Mouse (Mus musculus): ENCODE measurements around the gene Neurl1b. TPM values are rescaled to one million over a fixed set of nuclear protein-coding genes. Genes with fewer than 3 reads are reported as not detected.
A peak's percentile ranks its signal among the peaks of the same experiment; 100 is the strongest.

Neurl1b gene
- polyA plus RNA-seq, 1 experiment from 2014 or later, result 1.8 TPM

DNA sequence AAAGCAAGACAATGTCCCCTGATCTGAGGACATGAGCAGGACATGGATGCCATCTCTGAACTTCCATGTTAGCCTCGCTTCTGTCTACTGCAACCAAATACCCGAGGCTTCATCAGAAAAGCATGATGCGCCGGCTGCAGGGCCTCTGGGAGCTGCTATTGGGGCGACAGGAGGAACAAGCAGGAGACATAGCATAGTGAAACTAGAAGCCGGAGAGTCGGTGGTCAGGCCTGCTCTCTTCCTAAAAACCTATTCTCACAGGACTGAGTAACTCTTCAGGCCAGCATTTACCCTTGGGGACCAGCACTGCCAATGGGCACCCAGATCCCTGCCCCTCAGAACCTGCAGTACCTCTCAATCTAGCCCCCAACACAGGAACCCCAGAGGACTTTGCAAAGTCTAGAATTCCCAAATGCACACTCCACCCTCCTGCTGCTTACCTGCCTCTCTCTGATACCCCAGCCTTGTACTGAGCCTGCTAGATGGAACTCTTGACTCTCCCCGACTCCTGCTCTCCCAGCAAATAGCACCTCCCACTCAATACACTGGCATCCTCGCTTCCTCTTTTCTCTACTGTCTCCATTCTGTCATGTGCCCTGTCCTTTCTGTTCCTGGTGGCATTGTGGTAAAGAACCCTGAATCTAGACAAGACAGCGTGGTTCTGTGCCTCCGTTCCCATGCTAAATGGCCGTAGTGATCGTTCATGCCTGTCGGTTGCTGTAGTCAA is 22.6 kb downstream of the Neurl1b start:
- no peak overlapping the region for H3K4me2 ChIP-seq (replicated peaks)
- H3K27me3 ChIP-seq (replicated peaks), result peaks cover 17% of the 10 kb centered on the region
- WGBS, result 91% methylated on average over 14 of the region's 14 CpGs
- H3K9ac ChIP-seq, result no peak overlapping the region
- ATAC-seq, result no peak
- peaks cover 6% of the 10 kb centered on the region; the same call in 1 of the 2 replicates for H3K36me3 ChIP-seq
- H3K9me3 ChIP-seq, result no peaks in the 10 kb centered on the region
- H3K4me1 ChIP-seq (replicated peaks), result peaks cover 16% of the 10 kb centered on the region; the same call in 1 of the 2 replicates
- H3K27ac ChIP-seq, result no peak overlapping the region
- H3K4me3 ChIP-seq (replicated peaks), result no peak overlapping the region

DNA sequence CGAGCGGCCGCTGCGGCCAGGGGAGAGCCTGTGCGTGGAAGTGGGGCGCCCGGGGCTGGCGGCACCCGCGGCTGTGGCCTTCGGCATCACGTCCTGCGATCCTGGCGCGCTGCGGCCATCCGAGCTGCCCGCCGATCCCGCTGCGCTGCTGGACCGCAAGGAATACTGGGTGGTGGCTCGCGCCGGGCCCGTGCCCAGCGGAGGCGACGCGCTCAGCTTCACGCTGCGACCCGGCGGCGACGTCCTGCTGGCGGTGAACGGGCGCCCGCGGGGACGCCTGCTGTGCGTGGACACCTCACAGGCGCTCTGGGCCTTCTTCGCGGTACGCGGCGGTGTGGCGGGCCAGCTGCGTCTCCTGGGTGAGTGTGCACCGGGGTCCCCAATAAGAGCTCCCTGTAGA is 24.4 kb downstream of the Neurl1b start:
- peak overlapping the region; percentile 65 for H3K4me2 ChIP-seq (replicated peaks)
- ATAC-seq, result 0 out of 2 replicates have a peak, but pooled peaks have one; percentile 17
- peaks cover 7% of the 10 kb centered on the region; the same call in 1 of the 2 replicates for H3K4me1 ChIP-seq (replicated peaks)
- H3K27me3 ChIP-seq (replicated peaks), result peaks cover 17% of the 10 kb centered on the region
- peak overlapping the region; percentile 30; the same call in 1 of the 2 replicates for H3K9ac ChIP-seq
- H3K4me3 ChIP-seq (replicated peaks), result peak overlapping the region; percentile 37
- H3K9me3 ChIP-seq, result no peaks in the 10 kb centered on the region
- 20% methylated on average over 52 of the region's 52 CpGs for WGBS
- H3K27ac ChIP-seq, result no peak overlapping the region
- peaks cover 5% of the 10 kb centered on the region; the same call in 1 of the 2 replicates for H3K36me3 ChIP-seq

DNA sequence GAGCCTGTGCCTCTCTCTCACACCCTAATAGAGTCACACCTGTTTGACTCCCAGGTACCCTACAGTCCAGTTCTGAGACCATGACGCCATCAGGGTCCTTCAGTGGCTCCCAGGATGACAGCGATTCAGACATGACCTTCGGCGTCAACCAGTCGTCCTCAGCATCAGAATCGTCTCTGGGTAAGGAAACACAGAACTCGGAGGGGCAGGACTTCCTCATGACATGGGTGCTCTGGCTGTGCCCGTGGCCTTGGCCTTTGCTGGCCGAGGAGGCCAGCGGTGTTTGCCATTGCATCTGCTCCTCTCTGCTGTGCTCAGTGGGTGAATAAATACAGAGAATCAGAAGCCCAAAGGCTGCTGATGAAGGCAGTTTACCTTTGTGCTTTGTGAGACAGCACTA is 26.4 kb downstream of the Neurl1b start:
- Histone ChIP-seq H3K36me3 (peaks cover 5% of the 10 kb centered on the region; the same call in 1 of the 2 replicates), H3K27me3 (replicated peaks) (peaks cover 17% of the 10 kb centered on the region), H3K27ac (no peak overlapping the region)

DNA sequence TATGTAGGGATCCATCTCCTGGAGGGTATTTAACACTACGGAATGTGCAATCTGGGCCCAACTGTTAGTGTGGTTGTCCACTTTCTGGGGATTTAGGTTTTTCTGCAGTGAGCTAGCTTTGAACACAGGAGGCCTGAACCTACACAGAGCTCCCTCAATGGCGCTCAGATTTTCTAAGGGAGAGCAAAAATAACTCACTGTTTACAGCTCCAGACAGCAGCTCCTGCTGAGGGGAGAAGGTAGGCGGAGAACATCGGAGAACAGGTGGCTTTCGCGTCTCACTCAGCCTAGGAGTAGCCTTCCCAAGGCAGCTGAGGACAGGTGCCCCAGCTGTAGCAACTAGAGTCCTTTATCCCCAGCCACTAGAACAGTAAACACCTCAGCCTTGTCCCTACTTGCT is 27.6 kb downstream of the Neurl1b start:
- Histone ChIP-seq H3K27ac (no peak overlapping the region), H3K36me3 (peaks cover 5% of the 10 kb centered on the region; the same call in 1 of the 2 replicates), H3K4me1 (replicated peaks) (peaks cover 7% of the 10 kb centered on the region; the same call in 1 of the 2 replicates), H3K9me3 (no peaks in the 10 kb centered on the region), H3K27me3 (replicated peaks) (peaks cover 17% of the 10 kb centered on the region), H3K9ac (no peak overlapping the region), H3K4me3 (replicated peaks) (no peak overlapping the region), H3K4me2 (replicated peaks) (no peak overlapping the region)
- 84% methylated on average over 6 of the region's 6 CpGs for WGBS
- no peak for ATAC-seq

More for the DNA sequence above, 26.4 kb downstream of the Neurl1b start:
- H3K4me1 ChIP-seq (replicated peaks), result peaks cover 7% of the 10 kb centered on the region; the same call in 1 of the 2 replicates
- no peak overlapping the region for H3K4me2 ChIP-seq (replicated peaks)
- 92% methylated on average over 10 of the region's 10 CpGs for WGBS
- H3K4me3 ChIP-seq (replicated peaks), result no peak overlapping the region
- no peak overlapping the region for H3K9ac ChIP-seq
- ATAC-seq, result no peak
- no peaks in the 10 kb centered on the region for H3K9me3 ChIP-seq

DNA sequence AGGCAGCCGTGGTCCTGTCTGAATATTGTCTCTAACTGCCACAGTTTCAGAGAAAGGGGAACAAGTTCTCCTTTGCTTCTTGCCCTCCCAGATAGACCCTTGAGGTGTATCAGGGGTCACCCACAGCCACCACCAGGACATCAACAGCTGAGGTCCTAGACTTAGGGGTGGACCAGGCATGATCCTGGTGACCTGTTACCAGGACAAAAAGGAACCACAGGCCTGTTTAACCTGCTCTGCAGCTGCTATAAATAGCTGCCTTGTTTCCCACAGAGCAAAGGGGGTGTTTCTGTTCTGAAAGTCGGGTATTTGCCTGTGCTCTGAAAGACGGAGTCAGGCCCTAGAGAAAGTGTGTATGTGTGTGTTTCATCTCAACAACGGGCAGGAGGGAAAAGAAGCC is 29.2 kb downstream of the Neurl1b start:
- Histone ChIP-seq H3K27me3 (replicated peaks) (peaks cover 5% of the 10 kb centered on the region), H3K9ac (no peak overlapping the region), H3K4me1 (replicated peaks) (peaks cover 3% of the 10 kb centered on the region; the same call in 1 of the 2 replicates), H3K27ac (no peak overlapping the region), H3K9me3 (no peaks in the 10 kb centered on the region), H3K36me3 (peaks cover 5% of the 10 kb centered on the region; the same call in 1 of the 2 replicates), H3K4me2 (replicated peaks) (no peak overlapping the region), H3K4me3 (replicated peaks) (no peak overlapping the region)
- WGBS, result 65% methylated on average over 4 of the region's 4 CpGs
- ATAC-seq, result no peak

DNA sequence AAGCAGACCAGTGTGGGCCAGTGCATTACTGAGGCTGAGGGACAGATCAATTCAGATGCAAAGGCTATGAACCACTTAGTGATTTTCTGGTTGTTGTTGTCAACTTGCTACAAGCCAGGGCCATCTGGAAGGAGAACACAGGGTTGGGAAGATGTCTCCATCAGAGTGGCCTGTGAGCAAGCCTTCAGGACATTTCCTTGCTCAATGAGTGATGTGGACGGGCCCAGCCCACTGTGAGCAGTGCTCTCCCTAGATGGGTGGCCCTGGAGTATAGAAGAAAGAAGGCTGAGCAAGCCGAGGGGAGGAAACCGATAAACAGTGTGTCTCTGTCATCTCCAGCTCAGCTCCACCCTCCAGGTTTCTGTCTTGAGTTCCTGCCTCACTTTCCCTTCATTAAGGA is 34.8 kb downstream of the Neurl1b start:
- no peak overlapping the region for H3K27ac ChIP-seq
- peaks cover 12% of the 10 kb centered on the region for H3K4me1 ChIP-seq (replicated peaks)
- H3K27me3 ChIP-seq (replicated peaks), result no peaks in the 10 kb centered on the region
- H3K4me2 ChIP-seq (replicated peaks), result no peak overlapping the region
- 57% methylated on average over 3 of the region's 3 CpGs for WGBS
- H3K9ac ChIP-seq, result no peak overlapping the region
- ATAC-seq, result no peak
- H3K4me3 ChIP-seq (replicated peaks), result no peak overlapping the region
- H3K9me3 ChIP-seq, result no peaks in the 10 kb centered on the region
- no peaks in the 10 kb centered on the region for H3K36me3 ChIP-seq

DNA sequence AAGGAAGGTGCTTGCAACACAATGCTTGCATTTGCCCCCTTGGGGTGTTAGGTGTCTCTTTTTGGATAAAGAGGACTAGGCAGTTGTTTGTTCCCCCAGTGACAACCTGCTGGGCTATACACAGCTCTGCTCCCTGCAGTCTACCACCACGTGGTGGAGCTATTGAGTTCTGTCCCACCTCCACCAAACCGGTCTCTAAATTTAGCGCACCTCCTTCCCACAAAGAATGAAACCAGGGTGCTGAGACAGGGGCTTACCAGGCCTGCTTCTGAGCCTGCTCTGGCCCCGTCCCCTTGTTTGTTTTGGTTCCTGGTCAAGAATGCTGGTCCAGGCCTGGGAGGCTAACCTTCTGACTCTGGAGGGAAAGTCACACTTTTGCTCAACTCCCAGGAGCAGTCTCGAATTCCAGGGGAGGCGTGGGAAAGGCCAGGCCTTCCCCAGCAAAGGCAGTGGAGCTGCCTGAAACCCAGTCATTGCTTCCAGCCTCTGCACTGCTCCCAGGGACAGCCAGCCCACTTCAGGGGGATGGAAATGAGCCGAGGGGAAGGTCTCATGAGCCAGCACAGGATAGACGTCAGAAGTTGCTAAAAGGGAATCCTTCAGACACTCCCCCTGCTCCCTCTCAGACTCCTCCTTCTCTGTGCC is 37.1 kb downstream of the Neurl1b start:
- Histone ChIP-seq H3K9ac (0 out of 2 replicates have a peak overlapping the region, but pooled peaks have one; percentile 6), H3K27me3 (replicated peaks) (no peaks in the 10 kb centered on the region), H3K4me2 (replicated peaks) (no peak overlapping the region), H3K36me3 (no peaks in the 10 kb centered on the region), H3K9me3 (no peaks in the 10 kb centered on the region), H3K4me1 (replicated peaks) (peaks cover 12% of the 10 kb centered on the region), H3K27ac (no peak overlapping the region), H3K4me3 (replicated peaks) (no peak overlapping the region)
- WGBS, result 36% methylated on average over 8 of the region's 8 CpGs
- ATAC-seq, result peak; percentile 54

DNA sequence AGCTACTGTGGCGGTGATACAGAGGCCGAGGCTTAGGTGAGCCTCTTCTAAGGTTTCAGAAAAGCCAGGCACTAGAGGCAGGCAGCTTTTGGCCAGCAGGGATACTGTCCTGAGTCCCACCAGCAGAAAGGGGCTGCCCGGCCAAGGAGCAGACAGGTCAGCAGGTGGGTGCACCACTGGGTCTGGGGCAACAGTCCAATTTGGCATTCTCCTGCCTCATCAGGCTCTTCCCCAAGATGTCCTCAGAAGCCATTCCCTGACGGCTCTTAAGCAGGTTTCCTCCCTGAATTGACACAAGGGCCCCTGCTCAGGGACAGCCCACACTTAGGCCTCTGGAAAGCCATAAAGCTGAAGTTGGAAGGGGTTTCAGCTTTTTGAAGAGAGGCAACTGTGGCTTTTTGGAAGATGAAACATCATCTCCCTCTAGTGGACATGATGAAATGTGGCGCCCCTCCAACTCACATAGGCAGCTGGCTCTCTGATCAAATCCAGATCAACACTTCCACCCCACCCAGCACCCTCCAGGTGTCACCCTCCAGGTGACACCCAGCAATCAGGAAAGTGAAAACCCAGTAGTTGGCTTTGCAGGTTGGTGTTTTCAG is 37.8 kb downstream of the Neurl1b start:
- 56% methylated on average over 5 of the region's 5 CpGs for WGBS
- ATAC-seq, result peak; percentile 16; the same call in 1 of the 2 replicates
- Histone ChIP-seq H3K36me3 (no peaks in the 10 kb centered on the region), H3K9ac (no peak overlapping the region), H3K4me2 (replicated peaks) (no peak overlapping the region), H3K4me1 (replicated peaks) (peaks cover 12% of the 10 kb centered on the region), H3K4me3 (replicated peaks) (no peak overlapping the region), H3K9me3 (no peaks in the 10 kb centered on the region), H3K27me3 (replicated peaks) (no peaks in the 10 kb centered on the region), H3K27ac (no peak overlapping the region)

DNA sequence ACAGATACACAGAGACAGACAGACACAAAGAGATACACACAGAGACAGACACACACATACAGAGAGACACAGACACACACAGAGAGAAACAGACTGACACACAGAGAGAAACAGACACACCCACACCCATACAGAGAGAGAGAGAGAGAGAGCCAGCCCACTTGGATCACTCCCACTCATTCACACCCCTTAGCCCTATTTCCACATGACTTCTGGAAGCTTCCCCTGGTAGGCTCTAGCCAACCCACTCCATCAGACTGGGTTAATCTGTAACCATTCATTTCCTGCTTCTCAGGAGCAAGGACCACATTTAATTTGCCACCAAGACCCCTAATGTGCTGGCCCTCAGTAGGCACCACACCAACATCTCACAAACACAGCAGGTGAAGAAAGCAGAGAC is 42.9 kb downstream of the Neurl1b start:
- H3K4me1 ChIP-seq (replicated peaks), result peaks cover under 1% of the 10 kb centered on the region
- no peaks in the 10 kb centered on the region for H3K36me3 ChIP-seq
- H3K27me3 ChIP-seq (replicated peaks), result no peaks in the 10 kb centered on the region
- no peak overlapping the region for H3K4me3 ChIP-seq (replicated peaks)
- 0 out of 2 replicates have a peak, but pooled peaks have one; percentile 39 for ATAC-seq
- no peak overlapping the region for H3K9ac ChIP-seq
- no peak overlapping the region for H3K4me2 ChIP-seq (replicated peaks)
- H3K27ac ChIP-seq, result no peak overlapping the region
- H3K9me3 ChIP-seq, result no peaks in the 10 kb centered on the region

DNA sequence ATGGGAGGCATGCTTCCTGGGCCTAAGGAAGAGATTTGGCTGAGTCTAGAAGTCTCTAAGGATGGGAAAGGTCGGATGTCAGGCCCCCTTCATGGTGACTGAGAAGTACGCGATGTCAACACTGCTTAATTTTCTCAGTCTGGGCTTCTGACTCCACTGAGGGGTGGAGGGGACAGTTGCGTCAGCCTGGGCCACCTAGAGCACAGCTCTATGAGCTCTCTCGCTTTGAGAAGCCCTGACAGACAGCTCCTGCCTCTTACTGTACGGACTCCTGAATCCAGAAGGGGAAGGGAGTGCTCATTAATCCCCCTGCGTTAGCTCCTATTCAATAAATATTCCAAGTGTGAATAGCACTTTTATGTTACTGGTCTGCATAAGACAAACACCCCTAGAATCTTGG is 43.4 kb downstream of the Neurl1b start:
- no peak overlapping the region for H3K27ac ChIP-seq
- ATAC-seq, result no peak
- no peak overlapping the region for H3K9ac ChIP-seq
- no peaks in the 10 kb centered on the region for H3K9me3 ChIP-seq
- no peaks in the 10 kb centered on the region for H3K27me3 ChIP-seq (replicated peaks)
- H3K4me1 ChIP-seq (replicated peaks), result no peaks in the 10 kb centered on the region
- no peak overlapping the region for H3K4me3 ChIP-seq (replicated peaks)
- H3K36me3 ChIP-seq, result no peaks in the 10 kb centered on the region
- H3K4me2 ChIP-seq (replicated peaks), result no peak overlapping the region
- 62% methylated on average over 7 of the region's 7 CpGs for WGBS

DNA sequence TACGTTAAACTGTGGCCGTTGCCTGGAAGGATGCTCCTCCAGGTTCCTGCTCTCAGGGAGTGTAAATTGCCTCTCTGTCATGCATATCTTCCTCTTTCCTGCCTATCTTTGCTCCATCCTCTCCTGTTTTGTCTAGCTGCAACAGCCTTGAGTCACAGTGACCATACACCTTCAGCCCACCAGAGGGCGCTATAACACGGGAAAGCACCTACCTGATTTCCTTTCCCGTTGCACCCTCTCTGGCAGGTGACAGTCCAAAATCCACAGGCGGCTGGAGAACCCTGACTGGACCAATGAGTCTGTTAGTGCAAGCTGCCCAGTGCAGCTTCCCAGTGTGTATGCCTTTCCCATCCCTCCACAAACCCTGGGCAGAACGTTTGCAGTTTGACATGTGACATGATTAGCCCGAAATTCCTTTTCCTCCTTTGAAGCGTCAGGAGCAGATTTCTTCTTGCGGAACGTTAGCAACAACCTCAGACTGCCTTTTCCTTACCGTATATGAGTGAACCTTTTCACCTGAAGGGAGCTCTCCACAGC is 48.1 kb downstream of the Neurl1b start:
- no peaks in the 10 kb centered on the region for H3K36me3 ChIP-seq
- no peaks in the 10 kb centered on the region; the same call in 1 of the 2 replicates for H3K27me3 ChIP-seq (replicated peaks)
- no peaks in the 10 kb centered on the region for H3K9me3 ChIP-seq
- H3K4me3 ChIP-seq (replicated peaks), result no peak overlapping the region
- H3K9ac ChIP-seq, result no peak overlapping the region
- 25% methylated on average over 12 of the region's 12 CpGs for WGBS
- ATAC-seq, result no peak
- H3K4me2 ChIP-seq (replicated peaks), result no peak overlapping the region
- no peak overlapping the region for H3K27ac ChIP-seq
- 0 out of 2 replicates have a peak, but pooled peaks cover 3% of the 10 kb centered on the region for H3K4me1 ChIP-seq (replicated peaks)

DNA sequence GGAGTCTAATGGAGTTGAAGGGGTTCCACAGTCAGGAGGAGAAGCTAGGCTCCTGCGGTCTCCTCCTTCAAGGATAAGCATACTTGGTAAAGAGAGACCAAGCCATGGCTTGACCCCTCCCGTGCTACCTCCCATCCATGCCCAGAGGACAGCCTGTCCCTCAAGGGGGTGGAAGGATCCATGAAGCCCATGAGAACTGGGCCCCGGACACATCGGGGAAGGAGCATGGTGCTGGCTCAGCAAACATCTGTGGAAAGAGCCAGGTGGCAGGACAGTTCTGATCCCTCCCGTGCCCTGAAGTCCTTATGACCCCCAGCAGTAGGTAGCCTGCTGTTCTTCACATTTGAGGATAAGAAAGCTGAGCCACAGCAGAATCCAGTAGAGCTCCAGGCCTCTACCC is 48.8 kb downstream of the Neurl1b start:
- Histone ChIP-seq H3K27me3 (replicated peaks) (no peaks in the 10 kb centered on the region; the same call in 1 of the 2 replicates), H3K36me3 (no peaks in the 10 kb centered on the region), H3K4me3 (replicated peaks) (no peak overlapping the region), H3K27ac (no peak overlapping the region), H3K4me2 (replicated peaks) (no peak overlapping the region), H3K4me1 (replicated peaks) (0 out of 2 replicates have a peak, but pooled peaks cover 3% of the 10 kb centered on the region), H3K9me3 (no peaks in the 10 kb centered on the region), H3K9ac (no peak overlapping the region)
- no peak for ATAC-seq
- 84% methylated on average over 5 of the region's 5 CpGs for WGBS

Measured in intestine, embryonic 15.5 days (tissue).